Mouse (Mus musculus) R1 (cell line): Measurements from ENCODE around the gene Zfp771.

Source experiments
- DNase-seq: peaks from one replicate; pipeline ENCODE4 v3.0.0-alpha.2; 2018; ENCODE audit warnings: low read depth, low spot score

The Zfp771 gene

DNA sequence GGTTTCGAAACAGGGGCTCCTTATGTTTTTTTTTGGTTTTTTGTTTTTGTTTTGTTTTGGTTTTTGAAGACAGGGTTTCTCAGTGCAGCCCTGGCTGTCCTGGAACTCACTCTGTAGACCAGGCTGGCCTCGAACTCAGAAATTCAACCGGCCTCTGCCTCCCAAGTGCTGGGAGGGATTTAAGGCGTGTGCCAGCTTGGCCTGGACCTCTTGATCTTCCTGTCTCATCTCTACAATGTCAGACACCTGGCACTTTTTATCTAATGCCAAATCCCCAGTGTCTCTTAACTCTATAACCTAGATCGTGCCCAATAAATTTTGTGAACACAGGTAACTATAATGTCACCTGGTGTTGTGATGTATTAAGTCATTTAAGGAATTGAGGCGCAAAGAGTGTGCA lies 9.3 kb downstream of the Zfp771 start:
- no peak for DNase-seq

DNA sequence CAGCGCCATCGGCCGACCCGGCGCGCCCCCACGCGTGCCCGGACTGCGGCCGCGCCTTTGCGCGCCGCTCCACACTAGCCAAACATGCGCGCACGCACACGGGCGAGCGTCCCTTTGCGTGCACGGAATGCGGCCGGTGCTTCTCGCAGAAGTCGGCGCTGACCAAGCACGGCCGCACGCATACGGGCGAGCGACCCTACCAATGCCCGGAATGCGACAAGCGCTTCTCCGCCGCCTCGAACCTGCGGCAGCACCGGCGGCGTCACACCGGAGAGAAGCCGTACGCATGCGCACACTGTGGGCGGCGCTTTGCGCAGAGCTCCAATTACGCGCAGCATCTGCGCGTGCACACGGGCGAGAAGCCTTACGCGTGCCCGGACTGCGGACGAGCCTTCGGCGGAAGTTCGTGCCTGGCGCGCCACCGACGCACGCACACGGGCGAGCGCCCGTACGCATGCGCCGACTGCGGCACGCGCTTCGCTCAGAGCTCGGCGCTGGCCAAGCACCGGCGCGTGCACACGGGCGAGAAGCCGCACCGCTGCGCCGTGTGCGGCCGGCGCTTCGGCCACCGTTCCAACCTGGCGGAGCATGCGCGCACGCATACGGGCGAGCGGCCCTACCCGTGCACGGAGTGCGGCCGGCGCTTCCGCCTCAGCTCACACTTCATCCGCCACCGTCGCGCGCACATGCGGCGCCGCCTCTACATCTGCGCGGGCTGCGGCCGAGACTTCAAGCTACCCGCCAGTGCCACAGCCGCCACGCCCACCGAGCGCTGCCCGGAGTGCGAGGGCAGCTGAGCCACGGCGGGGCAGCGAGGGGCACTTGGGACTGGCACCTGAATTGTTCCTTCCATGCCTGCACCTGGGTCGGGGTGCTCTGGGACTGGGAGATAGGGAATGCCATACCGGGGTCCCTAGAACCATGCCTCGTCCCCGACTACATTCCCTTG lies 10.0 kb downstream of the Zfp771 start:
- peak; percentile 97 for DNase-seq

DNA sequence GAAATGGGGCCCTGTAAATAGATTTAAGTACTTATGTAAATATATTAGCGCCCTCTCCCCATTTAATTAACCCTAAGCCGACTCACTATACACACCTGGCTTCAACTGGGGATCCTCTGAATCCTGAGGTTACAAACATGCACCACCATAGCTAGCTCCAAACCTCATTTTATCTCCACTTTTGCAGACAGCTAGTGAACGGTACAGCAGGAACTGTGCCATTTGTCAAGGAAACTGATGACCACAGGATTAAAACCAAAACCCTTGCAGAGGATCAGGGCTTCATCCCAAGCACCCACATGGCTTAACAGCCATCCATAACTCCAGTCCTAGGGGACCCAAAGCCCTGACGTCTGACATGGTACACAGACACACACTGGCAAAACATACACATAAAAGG lies 10.9 kb downstream of the Zfp771 start:
- no peak for DNase-seq

- DNase-seq, result no peak
Measured at GRCm38 (mm10) chr7:127255965-127256364, 11.9 kb downstream of the Zfp771 start.

DNA sequence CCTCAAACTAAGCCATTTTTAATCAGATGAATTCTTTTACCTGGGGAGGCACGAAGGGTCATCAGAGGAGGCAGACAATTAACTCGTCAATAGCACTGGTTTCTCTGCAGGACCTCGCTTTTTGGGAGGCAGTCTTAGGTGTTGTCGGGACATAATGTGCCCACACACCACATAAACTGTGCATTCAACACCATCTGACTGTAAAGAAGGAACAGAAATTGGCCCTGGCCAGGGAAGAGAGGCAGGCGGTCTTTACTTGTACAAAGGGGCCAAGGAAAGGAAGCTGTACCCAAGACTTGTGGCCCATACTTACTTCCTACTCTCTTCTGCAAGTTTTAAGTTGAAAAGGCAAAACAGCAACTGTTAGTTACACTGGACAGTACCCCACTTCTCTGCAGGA lies 12.4 kb downstream of the Zfp771 start:
- DNase-seq, result no peak

- no peak for DNase-seq
Measured at GRCm38 (mm10) chr7:127259186-127259905, 15.3 kb downstream of the Zfp771 start.

DNA sequence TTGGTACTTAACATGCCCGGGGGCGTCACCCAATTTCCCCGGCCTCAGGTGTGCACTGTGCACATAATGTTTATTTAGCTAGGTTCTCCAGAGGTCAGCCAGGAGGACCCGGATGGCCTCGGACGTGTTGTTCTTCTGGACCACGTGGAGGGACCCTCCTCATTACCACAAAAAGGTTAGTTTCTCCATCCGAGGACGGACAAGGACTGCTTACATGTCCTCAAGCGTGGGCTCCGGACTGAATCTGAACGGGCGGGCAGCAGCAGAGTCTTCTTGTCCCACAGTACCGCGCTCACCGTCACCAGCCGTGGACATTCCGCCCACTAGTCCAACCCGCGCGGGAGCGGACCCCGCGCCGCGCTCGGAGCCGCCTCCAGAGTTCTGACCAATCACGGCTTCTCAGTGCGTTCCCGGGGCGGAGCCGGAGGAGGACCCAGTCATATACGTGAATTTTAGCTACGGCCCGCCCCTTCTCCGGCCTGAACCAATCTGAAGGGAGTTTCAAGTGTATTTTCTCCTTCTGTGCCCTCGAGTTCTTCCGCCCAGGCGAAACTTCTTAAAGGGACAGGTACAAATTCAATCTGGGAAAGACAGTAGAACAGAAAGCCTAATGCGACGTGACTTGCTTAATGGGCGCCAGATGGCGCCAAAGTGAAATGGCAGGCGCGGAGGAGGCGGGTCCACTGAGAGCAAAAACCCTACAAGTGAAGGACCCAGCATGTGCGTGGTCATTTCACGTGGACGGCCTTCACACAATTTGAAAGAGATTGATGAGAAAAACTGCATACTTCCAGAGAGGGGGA lies 16.4 kb downstream of the Zfp771 start, which contains the start of gene Dctpp1:
Gene Dctpp1, minus strand, starts transcription at position 401 of the 803 bp plus-strand sequence.
- peak; percentile 100 for DNase-seq

DNA sequence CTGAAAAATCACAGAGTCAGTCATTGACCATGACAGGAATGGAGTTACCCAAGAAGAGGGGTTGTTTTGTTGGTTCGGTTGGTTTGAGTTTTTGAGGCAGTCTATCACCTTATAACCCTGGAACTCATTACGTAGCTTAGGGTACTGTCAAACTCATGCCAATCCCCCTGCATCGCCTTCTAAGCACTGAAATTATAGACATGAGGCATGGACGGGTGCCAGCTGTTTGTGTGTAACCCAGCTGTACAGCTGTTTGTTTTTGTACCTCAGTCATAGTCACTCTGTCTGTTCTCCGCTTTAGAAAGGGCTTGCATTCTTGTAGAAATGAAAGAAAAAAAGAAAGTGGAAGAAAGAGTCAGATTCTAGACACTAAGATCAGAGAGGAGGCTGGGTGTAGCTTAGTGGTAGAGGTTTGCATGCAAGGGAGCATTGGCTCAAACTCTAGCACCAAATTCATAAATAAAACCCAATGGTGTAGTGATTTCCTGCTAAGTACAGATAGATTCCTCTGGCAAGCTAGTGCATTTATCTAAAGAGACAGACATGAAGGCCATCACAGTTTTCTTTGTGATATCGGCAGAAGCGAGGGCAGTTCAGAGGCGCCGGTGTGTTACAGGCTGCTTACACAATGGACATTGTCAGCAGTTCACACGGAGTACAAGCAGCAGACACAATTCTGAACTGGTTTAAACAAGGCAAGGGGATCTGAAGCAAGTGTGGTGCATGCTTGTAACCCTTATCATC lies 18.3 kb downstream of the Zfp771 start:
- no peak for DNase-seq

DNA sequence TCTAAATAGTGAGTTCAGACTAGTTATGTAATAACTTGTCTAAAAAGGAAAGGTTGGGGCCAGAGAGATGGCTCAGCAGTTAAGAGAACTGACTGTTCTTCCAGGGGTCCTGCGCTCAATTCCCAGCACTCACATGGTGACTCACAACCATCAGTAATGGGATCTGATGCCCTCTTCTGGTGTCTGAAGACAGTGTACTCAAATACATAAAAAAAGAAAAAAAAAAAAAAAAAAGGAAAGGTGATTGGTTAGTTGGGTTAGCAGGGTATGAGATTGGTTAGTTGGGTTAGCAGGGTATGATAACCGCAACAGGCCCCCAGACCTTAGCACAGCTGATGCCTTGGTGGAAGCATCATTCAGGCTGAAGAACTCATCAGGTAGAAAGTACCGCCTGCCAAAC lies 19.5 kb downstream of the Zfp771 start:
- no peak for DNase-seq

- no peak for DNase-seq
Measured at GRCm38 (mm10) chr7:127270256-127270655, 26.2 kb downstream of the Zfp771 start.

DNA sequence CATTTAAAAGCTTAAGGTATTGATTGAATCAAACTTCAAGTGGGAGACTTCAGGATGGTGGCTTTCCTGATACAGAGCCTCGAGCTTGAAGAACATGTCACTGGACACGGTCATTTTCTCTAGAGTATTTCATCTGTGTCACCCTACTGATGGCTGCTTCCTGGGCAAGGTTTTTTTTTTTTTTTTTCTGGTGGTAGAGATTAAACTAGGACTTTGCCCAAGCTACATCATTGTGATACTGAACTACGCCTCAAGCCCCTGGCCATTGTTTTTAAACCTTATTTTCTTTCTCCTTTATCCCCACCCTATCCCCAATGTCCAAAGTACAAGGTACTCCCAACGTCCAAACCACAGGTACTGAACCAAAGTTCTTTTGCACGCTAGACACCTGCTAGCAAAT lies 26.6 kb downstream of the Zfp771 start:
- no peak for DNase-seq

DNA sequence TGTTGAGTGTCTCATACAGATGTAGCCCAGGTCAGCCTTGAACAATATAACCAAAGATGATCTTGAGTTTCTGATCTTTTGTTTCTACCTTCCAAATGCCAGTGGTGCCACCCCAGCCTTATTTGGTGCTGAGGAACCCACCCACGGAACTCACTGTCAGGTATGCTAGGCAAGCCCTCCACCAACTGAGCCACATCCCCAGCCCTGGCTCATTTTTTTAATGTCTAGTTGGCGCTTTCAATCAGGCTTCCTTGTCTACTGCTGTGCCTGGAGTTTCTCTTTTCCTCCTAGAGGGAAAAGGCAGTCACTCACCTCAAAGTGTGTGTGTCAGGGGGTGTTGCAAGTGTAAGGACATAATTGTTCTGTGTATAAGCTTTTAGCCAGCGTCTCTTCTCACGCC lies 27.0 kb downstream of the Zfp771 start:
- no peak for DNase-seq

DNA sequence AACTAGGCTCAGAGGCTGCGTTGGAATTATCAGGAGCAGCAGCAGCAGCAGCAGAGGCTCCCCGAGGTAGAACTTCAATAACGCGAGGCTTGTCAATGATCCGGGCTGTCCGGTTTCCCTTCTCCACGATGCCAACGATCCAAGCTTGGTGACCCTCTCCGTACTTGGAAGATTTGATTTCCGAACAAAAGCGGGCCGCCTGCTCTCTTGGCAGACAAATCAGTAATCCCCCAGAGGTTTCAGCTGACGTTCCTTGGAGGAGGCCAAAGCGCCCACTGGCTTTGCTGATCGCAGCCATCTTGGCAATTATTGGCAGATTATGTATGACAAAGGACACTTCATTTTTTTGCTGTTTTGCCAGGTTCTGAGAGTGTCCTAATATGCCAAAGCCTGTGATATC lies 28.5 kb downstream of the Zfp771 start:
- DNase-seq, result no peak

GRCm38 (mm10) chr7:127273118-127273923 lies 29.2 kb downstream of the Zfp771 start:
- DNase-seq, result peak; percentile 41

- peak; percentile 97 for DNase-seq
Measured at GRCm38 (mm10) chr7:127273925-127274789, 30.1 kb downstream of the Zfp771 start, which contains the start of gene Sephs2. Gene Sephs2, minus strand, starts transcription at chr7:127274055.

DNA sequence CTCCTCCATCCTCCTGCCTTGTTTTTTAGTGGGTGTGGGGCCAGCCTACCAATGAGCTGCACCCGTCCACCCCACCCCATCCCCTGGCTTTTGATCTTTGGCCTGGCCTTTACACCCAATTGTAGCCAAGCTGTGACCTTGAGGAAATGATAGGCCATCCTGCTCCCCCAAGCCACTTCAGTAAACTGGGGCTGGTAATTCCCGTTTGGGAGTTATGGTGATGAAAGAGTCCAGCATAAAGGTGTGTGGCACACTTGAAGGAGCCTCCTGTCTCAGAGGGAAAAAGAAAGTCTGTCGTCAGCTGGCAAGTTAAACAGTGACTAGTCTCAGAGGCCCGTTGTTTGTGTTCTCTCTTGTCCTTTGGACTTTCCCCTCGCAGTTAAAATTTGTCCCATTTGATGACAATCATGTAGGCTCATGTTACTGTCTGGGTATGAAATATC lies 32.5 kb downstream of the Zfp771 start:
- no peak for DNase-seq

- peak; percentile 77 for DNase-seq
Measured at GRCm38 (mm10) chr7:127278311-127278710, 34.2 kb downstream of the Zfp771 start.

GRCm38 (mm10) chr7:127280092-127280491 lies 36.0 kb downstream of the Zfp771 start:
- DNase-seq, result no peak

GRCm38 (mm10) chr7:127281114-127281513 lies 37.0 kb downstream of the Zfp771 start:
- no peak for DNase-seq
